Mouse (Mus musculus) liver, adult 2 months (tissue): ENCODE measurements around the gene Arhgap6.

ENCODE experiments used
- CTCF ChIP-seq: fragments of 200-500 bp; IDR thresholded peaks from 2 replicates; pipeline ENCODE4 v1.5.1; 2011; ENCODE audit warnings: low read depth, low read length, control low read depth
- POLR2A ChIP-seq: fragments of 200-500 bp; IDR thresholded peaks from 2 replicates; pipeline ENCODE4 v1.6.1; 2011; ENCODE audit warnings: low read length, control low read depth; ENCODE audit not compliant: insufficient read depth; ENCODE audit errors: extremely low read depth

DNA sequence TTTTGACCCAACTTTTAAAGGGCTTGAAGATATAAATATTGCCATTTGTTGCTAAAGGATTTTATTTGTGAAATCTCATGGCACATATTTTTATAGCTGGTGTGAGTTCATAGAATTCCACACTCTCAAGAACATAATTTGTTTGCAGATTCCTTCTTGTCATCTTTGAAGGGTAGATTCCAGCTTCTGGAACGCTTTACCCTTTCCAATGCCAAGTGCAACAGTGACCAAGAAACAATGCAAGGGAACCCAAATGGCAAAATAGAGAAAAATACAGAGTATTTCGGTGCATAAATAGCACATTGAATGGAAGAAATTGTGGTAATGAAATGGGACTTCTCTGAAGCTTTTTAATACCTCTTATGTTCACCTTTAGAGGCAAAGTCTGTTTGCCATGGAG lies 294.3 kb downstream of the Arhgap6 start:
- TF ChIP-seq POLR2A: no peak
- TF ChIP-seq CTCF: no peak
